ENCODE assay signal across 8 mouse cellular contexts in the genomic region with DNA sequence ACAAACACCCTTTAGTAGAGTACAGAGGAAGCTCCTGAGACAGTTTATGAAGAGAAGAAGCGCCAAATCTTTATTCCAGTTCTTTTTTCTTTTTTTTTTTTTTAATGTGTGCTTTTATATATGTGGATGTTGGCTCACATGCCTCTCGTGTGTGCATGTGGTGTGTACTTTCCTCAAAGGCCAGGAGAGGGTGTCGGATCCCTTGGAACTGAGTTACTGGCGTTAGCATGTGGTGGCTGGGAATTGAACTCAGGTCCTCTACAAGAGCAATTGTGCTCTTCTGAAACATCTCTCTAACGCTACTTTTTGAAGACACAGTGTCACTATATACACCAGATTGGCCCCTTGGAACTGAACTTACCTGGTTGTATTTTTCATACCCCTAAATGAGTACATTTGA. TPM values are rescaled to one million over a fixed set of nuclear protein-coding genes. Genes with fewer than 3 reads are reported as not detected.
DNase-seq lines count a peak whose midpoint lies in the region; ATAC-seq and TF ChIP-seq lines count a peak whose summit lies in the region.

No protein-coding gene starts in this region.

- H3K27me3 ChIP-seq in kidney, embryonic 16.5 days (ENCODE audit: insufficient read depth, low read length): no peaks in the 10 kb centered on the region
- H3K27me3 ChIP-seq in kidney, adult 2 months (replicated peaks; ENCODE audit: control insufficient read depth, insufficient read depth, low read length): no peaks in the 10 kb centered on the region
- H3K27me3 ChIP-seq in embryonic facial prominence, embryonic 11.5 days (ENCODE audit: control insufficient read depth, insufficient read depth, low read length): no peaks in the 10 kb centered on the region
- H3K27me3 ChIP-seq in intestine, embryonic 16.5 days (replicated peaks; ENCODE audit: control insufficient read depth, insufficient read depth, low read length): no peaks in the 10 kb centered on the region
- no peaks in the 10 kb centered on the region for H3K27me3 ChIP-seq in neural tube, embryonic 13.5 days

- WGBS in kidney, embryonic 16.5 days: 78% methylated on average over 5 of the region's 5 CpGs
- 94% methylated on average over 5 of the region's 5 CpGs for WGBS in kidney, adult 2 months
- 79% methylated on average over 5 of the region's 5 CpGs for WGBS in embryonic facial prominence, embryonic 11.5 days
- WGBS in intestine, embryonic 16.5 days: 79% methylated on average over 5 of the region's 5 CpGs
- WGBS in neural tube, embryonic 13.5 days: 82% methylated on average over 5 of the region's 5 CpGs

- peak overlapping the region; percentile 81 for H3K4me2 ChIP-seq in kidney, embryonic 16.5 days (replicated peaks; ENCODE audit: low read depth, low read length)
- peak overlapping the region; percentile 56 for H3K4me2 ChIP-seq in embryonic facial prominence, embryonic 11.5 days (ENCODE audit: low read depth, low read length)
- H3K4me2 ChIP-seq in intestine, embryonic 16.5 days (ENCODE audit: low read depth, low read length): peak overlapping the region; percentile 70
- H3K4me2 ChIP-seq in neural tube, embryonic 13.5 days: peak overlapping the region; percentile 85

- H3K36me3 ChIP-seq in kidney, embryonic 16.5 days (ENCODE audit: insufficient read depth, low read length): peaks cover 46% of the 10 kb centered on the region
- peaks cover 5% of the 10 kb centered on the region for H3K36me3 ChIP-seq in kidney, adult 2 months (ENCODE audit: control insufficient read depth, insufficient read depth, low read length)
- H3K36me3 ChIP-seq in embryonic facial prominence, embryonic 11.5 days (replicated peaks; ENCODE audit: control insufficient read depth, insufficient read depth, low read depth, low read length): peaks cover 18% of the 10 kb centered on the region
- peaks cover 17% of the 10 kb centered on the region for H3K36me3 ChIP-seq in intestine, embryonic 16.5 days (ENCODE audit: control insufficient read depth, insufficient read depth, low read length)
- H3K36me3 ChIP-seq in neural tube, embryonic 13.5 days: peaks cover 42% of the 10 kb centered on the region

- no peak overlapping the region for H3K27ac ChIP-seq in kidney, embryonic 16.5 days (ENCODE audit: low read length)
- H3K27ac ChIP-seq in kidney, adult 2 months (ENCODE audit: insufficient read depth, low read depth, low read length): no peak overlapping the region
- no peak overlapping the region for H3K27ac ChIP-seq in embryonic facial prominence, embryonic 11.5 days (replicated peaks; ENCODE audit: low read depth, low read length)
- H3K27ac ChIP-seq in intestine, embryonic 16.5 days (ENCODE audit: low read length): peak overlapping the region; percentile 93; the same call in 1 of the 2 replicates
- no peak overlapping the region for H3K27ac ChIP-seq in neural tube, embryonic 13.5 days (replicated peaks)

- TF ChIP-seq POLR2A in kidney, adult 2 months (IDR thresholded peaks at IDR 0.05; ENCODE audit: low read depth, low read length): no peak

- H3K9me3 ChIP-seq in kidney, embryonic 16.5 days (ENCODE audit: low read length): no peaks in the 10 kb centered on the region
- no peaks in the 10 kb centered on the region for H3K9me3 ChIP-seq in embryonic facial prominence, embryonic 11.5 days (replicated peaks; ENCODE audit: control insufficient read depth, low read length)
- H3K9me3 ChIP-seq in intestine, embryonic 16.5 days (ENCODE audit: control insufficient read depth, low read length): no peaks in the 10 kb centered on the region
- H3K9me3 ChIP-seq in neural tube, embryonic 13.5 days: no peaks in the 10 kb centered on the region

- no peak for DNase-seq in kidney, adult 2 months
- DNase-seq in embryonic facial prominence, embryonic 11.5 days (ENCODE audit: low spot score): no peak
- no peak for DNase-seq in cerebellum, postnatal 14 days
- DNase-seq in right cerebral cortex, postnatal 4 days: no peak
- no peak for DNase-seq in urinary bladder, postnatal 36 days (ENCODE audit: low spot score in 2 of 2)

- H3K4me3 ChIP-seq in kidney, embryonic 16.5 days (ENCODE audit: low read length): peak overlapping the region; percentile 81
- H3K4me3 ChIP-seq in kidney, adult 2 months (ENCODE audit: insufficient read depth, low read depth, low read length): no peak overlapping the region
- H3K4me3 ChIP-seq in embryonic facial prominence, embryonic 11.5 days (ENCODE audit: low read depth, low read length): peak overlapping the region; percentile 98
- peak overlapping the region; percentile 99 for H3K4me3 ChIP-seq in intestine, embryonic 16.5 days (ENCODE audit: low read length)
- H3K4me3 ChIP-seq in neural tube, embryonic 13.5 days: peak overlapping the region; percentile 94

- ATAC-seq in kidney, embryonic 16.5 days (ENCODE audit: low FRiP score, low TSS enrichment): no peak
- no peak for ATAC-seq in embryonic facial prominence, embryonic 11.5 days (replicated peaks; ENCODE audit: insufficient number of reproducible peaks, low FRiP score, low TSS enrichment, low read depth)
- no peak for ATAC-seq in intestine, embryonic 16.5 days
- no peak for ATAC-seq in neural tube, embryonic 13.5 days (ENCODE audit: low read depth)

- no peak for TF ChIP-seq CTCF in kidney, adult 2 months (conservative IDR thresholded peaks at IDR 0.05; ENCODE audit: insufficient read depth, insufficient read length, low read depth, low read length)

- peaks cover 15% of the 10 kb centered on the region for H3K4me1 ChIP-seq in kidney, embryonic 16.5 days (ENCODE audit: insufficient read depth, low read length)
- peaks cover 3% of the 10 kb centered on the region; the same call in 1 of the 2 replicates for H3K4me1 ChIP-seq in kidney, adult 2 months (ENCODE audit: control insufficient read depth, insufficient read depth, low read length)
- H3K4me1 ChIP-seq in embryonic facial prominence, embryonic 11.5 days (ENCODE audit: control insufficient read depth, insufficient read depth, low read length): no peaks in the 10 kb centered on the region
- H3K4me1 ChIP-seq in intestine, embryonic 16.5 days (ENCODE audit: control insufficient read depth, insufficient read depth, low read length): peaks cover 9% of the 10 kb centered on the region; the same call in 1 of the 2 replicates
- H3K4me1 ChIP-seq in neural tube, embryonic 13.5 days (replicated peaks): peaks cover 20% of the 10 kb centered on the region

- H3K9ac ChIP-seq in kidney, embryonic 16.5 days (replicated peaks; ENCODE audit: low read length): peak overlapping the region; percentile 93; the same call in 1 of the 2 replicates
- H3K9ac ChIP-seq in embryonic facial prominence, embryonic 11.5 days (replicated peaks; ENCODE audit: low read length): no peak overlapping the region; the same call in 1 of the 2 replicates
- H3K9ac ChIP-seq in intestine, embryonic 16.5 days (ENCODE audit: low read depth, low read length): peak overlapping the region; percentile 99; the same call in 1 of the 2 replicates
- peak overlapping the region; percentile 93; the same call in 1 of the 2 replicates for H3K9ac ChIP-seq in neural tube, embryonic 13.5 days

RNA-seq across cellular contexts. Expression of gene Cdc25a, which starts 2.3 kb away (rescaled TPM):
- polyA plus RNA-seq in kidney, embryonic 16.5 days (2015; fragmentation: Nextera tagmentation; extraction: Ambion mirVana): 24.3 and 28.0 TPM in 2 replicates
- polyA plus RNA-seq in kidney, adult 2 months (2012; rRNA removed): 3.2 and 4.3 TPM in 2 replicates
- polyA plus RNA-seq in embryonic facial prominence, embryonic 11.5 days (2014; fragmentation: Nextera tagmentation; extraction: Ambion mirVana): 38.6 and 44.1 TPM in 2 replicates
- 31.2 and 31.3 TPM in 2 replicates for polyA plus RNA-seq in intestine, embryonic 16.5 days (2015; fragmentation: Nextera tagmentation; extraction: Ambion mirVana)
- 16.0 and 17.2 TPM in 2 replicates for polyA plus RNA-seq in neural tube, embryonic 13.5 days (2015; fragmentation: Nextera tagmentation; extraction: Ambion mirVana)

RNA-seq across cellular contexts. Expression of gene Camp, which starts 28.2 kb away (rescaled TPM):
- polyA plus RNA-seq in kidney, embryonic 16.5 days (2015; fragmentation: Nextera tagmentation; extraction: Ambion mirVana): 1.4 and 2.2 TPM in 2 replicates
- not detected in 2 replicates for polyA plus RNA-seq in kidney, adult 2 months (2012; rRNA removed)
- polyA plus RNA-seq in embryonic facial prominence, embryonic 11.5 days (2014; fragmentation: Nextera tagmentation; extraction: Ambion mirVana): 0.78 and 0.87 TPM in 2 replicates
- polyA plus RNA-seq in intestine, embryonic 16.5 days (2015; fragmentation: Nextera tagmentation; extraction: Ambion mirVana): 1.9 and 3.5 TPM in 2 replicates
- 1.3 and 2.4 TPM in 2 replicates for polyA plus RNA-seq in neural tube, embryonic 13.5 days (2015; fragmentation: Nextera tagmentation; extraction: Ambion mirVana)

RNA-seq across cellular contexts. Expression of gene Nme6, which starts 45.1 kb away (rescaled TPM):
- 77.8 and 79.1 TPM in 2 replicates for polyA plus RNA-seq in kidney, embryonic 16.5 days (2015; fragmentation: Nextera tagmentation; extraction: Ambion mirVana)
- 36.5 and 38.6 TPM in 2 replicates for polyA plus RNA-seq in kidney, adult 2 months (2012; rRNA removed)
- polyA plus RNA-seq in embryonic facial prominence, embryonic 11.5 days (2014; fragmentation: Nextera tagmentation; extraction: Ambion mirVana): 89.7 and 97.5 TPM in 2 replicates
- 97.0 and 98.7 TPM in 2 replicates for polyA plus RNA-seq in intestine, embryonic 16.5 days (2015; fragmentation: Nextera tagmentation; extraction: Ambion mirVana)
- 56.0 and 58.9 TPM in 2 replicates for polyA plus RNA-seq in neural tube, embryonic 13.5 days (2015; fragmentation: Nextera tagmentation; extraction: Ambion mirVana)

RNA-seq across cellular contexts. Expression of gene Map4, which starts 53.6 kb away (rescaled TPM):
- polyA plus RNA-seq in kidney, embryonic 16.5 days (2015; fragmentation: Nextera tagmentation; extraction: Ambion mirVana): 53.9 and 64.7 TPM in 2 replicates
- 99.0 and 107 TPM in 2 replicates for polyA plus RNA-seq in kidney, adult 2 months (2012; rRNA removed)
- polyA plus RNA-seq in embryonic facial prominence, embryonic 11.5 days (2014; fragmentation: Nextera tagmentation; extraction: Ambion mirVana): 50.0 and 50.5 TPM in 2 replicates
- polyA plus RNA-seq in intestine, embryonic 16.5 days (2015; fragmentation: Nextera tagmentation; extraction: Ambion mirVana): 52.8 and 57.2 TPM in 2 replicates
- 174 and 176 TPM in 2 replicates for polyA plus RNA-seq in neural tube, embryonic 13.5 days (2015; fragmentation: Nextera tagmentation; extraction: Ambion mirVana)
